Mouse (Mus musculus) midbrain, embryonic 14.5 days (tissue): ENCODE measurements at regions not wholly inside any gene's neighbourhood (a gene's known extent, or its start where the extent isn't known, plus 50 kb on each side); places are given as distances from the start of the nearest gene placed in this dataset.

ENCODE experiments used
- ATAC-seq: fragments of 200-750 bp; cut with Nextera tagmentation; 2 replicates; pipeline ENCODE4 v1.8.0; 2017; ENCODE audit warnings: moderate number of reproducible peaks, moderate library complexity; ENCODE audit not compliant: low FRiP score, low TSS enrichment
- DNase-seq: peaks from one replicate; pipeline ENCODE4 v3.0.0-alpha.2; 2015
- H3K27ac ChIP-seq: fragments of 300-500 bp; sonication (generic); replicated peaks from 2 replicates; pipeline ENCODE4 v1.5.1; 2014; ENCODE audit warnings: mild to moderate bottlenecking, low read depth, low read length, moderate library complexity
- H3K27me3 ChIP-seq: fragments of 300-500 bp; sonication (generic); 2 replicates; pipeline ENCODE4 v1.6.1; 2014; ENCODE audit warnings: low read length, control low read depth, mixed read lengths; ENCODE audit not compliant: control insufficient read depth, insufficient read depth
- H3K36me3 ChIP-seq: fragments of 300-500 bp; sonication (generic); 2 replicates; pipeline ENCODE4 v1.6.1; 2014; ENCODE audit warnings: low read length, control low read depth; ENCODE audit not compliant: control insufficient read depth, insufficient read depth
- H3K4me1 ChIP-seq: fragments of 300-500 bp; sonication (generic); 2 replicates; pipeline ENCODE4 v1.6.1; 2014; ENCODE audit warnings: mild to moderate bottlenecking, antibody characterized with exemption, low read length, control low read depth; ENCODE audit not compliant: control insufficient read depth, insufficient read depth
- H3K4me2 ChIP-seq: fragments of 300-500 bp; sonication (generic); 2 replicates; pipeline ENCODE4 v1.6.1; 2014; ENCODE audit warnings: mild to moderate bottlenecking, low read length, moderate library complexity
- H3K4me3 ChIP-seq: fragments of 300-500 bp; sonication (generic); replicated peaks from 2 replicates; pipeline ENCODE4 v1.5.1; 2014; ENCODE audit warnings: low read depth, low read length
- H3K9ac ChIP-seq: fragments of 300-500 bp; sonication (generic); replicated peaks from 2 replicates; pipeline ENCODE4 v1.6.1; 2014; ENCODE audit warnings: mild to moderate bottlenecking, low read length, moderate library complexity
- H3K9me3 ChIP-seq: fragments of 300-500 bp; sonication (generic); 2 replicates; pipeline ENCODE4 v1.6.1; 2016; ENCODE audit warnings: low read length, control low read depth, mixed read lengths; ENCODE audit not compliant: control insufficient read depth
- WGBS: fragments of 180-500 bp; shearing (Covaris S2); extraction: QIAGEN DNeasy Blood & Tissue Kit; methylation state at CpG from one replicate; pipeline ENCODE4 v1.1.7; 2014; 5-methylcytosine and 5-hydroxymethylcytosine counted together

- H3K9me3 ChIP-seq: no peaks in the 10 kb centered on the region
- 90% methylated on average over 4 of the region's 4 CpGs for WGBS
- DNase-seq: no peak
Observed at GRCm38 (mm10) chr15:57073776-57074175, 403.6 kb downstream of the Slc22a22 start.

DNA sequence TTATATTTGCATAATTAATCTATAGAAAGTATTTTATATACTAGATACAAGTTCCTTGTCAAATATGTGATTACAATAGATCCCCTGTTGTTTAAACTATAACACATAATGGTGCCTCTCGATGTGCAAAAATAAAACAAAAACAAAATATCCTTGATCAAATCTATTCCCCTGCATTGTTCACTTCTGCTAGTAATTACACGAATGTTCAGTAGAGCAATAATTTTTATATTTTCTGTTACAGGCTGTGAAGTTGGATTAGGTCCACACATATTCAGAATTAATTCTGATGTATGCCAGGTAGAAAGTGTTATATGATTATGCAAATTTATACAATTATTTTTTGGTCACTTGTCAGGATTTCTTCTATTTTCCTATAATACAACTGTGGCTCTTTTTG lies 415.9 kb downstream of the Slc22a22 start:
- no peaks in the 10 kb centered on the region for H3K27me3 ChIP-seq
- WGBS: 89% methylated on average over 2 of the region's 2 CpGs
- H3K4me2 ChIP-seq: no peak overlapping the region
- H3K36me3 ChIP-seq: no peaks in the 10 kb centered on the region
- H3K9ac ChIP-seq: no peak overlapping the region
- H3K4me3 ChIP-seq: no peak overlapping the region
- no peaks in the 10 kb centered on the region for H3K4me1 ChIP-seq
- no peaks in the 10 kb centered on the region for H3K9me3 ChIP-seq
- DNase-seq (no peak), ATAC-seq (no peak)
- H3K27ac ChIP-seq: no peak overlapping the region

More at GRCm38 (mm10) chr15:57073776-57074175, 403.6 kb downstream of the Slc22a22 start:
- no peaks in the 10 kb centered on the region for H3K36me3 ChIP-seq
- no peak overlapping the region for H3K9ac ChIP-seq
- no peaks in the 10 kb centered on the region for H3K4me1 ChIP-seq
- no peak overlapping the region for H3K4me2 ChIP-seq
- no peak overlapping the region for H3K27ac ChIP-seq
- no peak for ATAC-seq
- H3K4me3 ChIP-seq: no peak overlapping the region
- H3K27me3 ChIP-seq: no peaks in the 10 kb centered on the region

DNA sequence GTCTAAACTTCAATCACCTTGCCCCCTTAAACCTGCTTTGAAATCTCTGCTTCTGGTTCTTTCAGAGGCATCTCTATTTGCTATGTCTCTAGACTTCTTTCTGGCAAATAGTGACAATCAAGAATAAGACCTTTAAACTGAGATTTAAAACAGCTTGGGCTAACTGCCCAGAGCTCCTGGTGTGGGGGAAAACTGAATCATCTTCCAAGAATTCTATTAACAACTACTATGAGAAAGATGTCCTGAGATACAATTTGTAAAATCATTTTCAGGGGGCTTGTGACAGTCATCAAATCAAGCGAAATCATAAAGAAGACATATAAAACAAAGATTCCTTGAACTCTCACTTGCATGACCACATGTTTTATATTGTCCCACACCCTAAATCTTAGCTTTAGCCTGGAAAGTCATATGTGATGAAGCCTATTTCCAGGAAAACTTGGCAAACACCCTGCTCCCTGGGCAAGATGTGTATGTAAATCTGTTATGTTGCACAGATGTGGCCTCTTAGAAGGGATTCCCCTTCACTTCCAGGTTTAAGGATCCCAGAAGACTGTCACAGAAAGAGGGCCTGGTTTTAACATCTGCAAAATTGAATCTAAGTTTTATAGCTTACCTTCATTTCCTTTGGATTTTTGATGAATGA lies 417.8 kb downstream of the Slc22a22 start:
- Histone ChIP-seq H3K27me3 (no peaks in the 10 kb centered on the region), H3K9ac (no peak overlapping the region), H3K9me3 (no peaks in the 10 kb centered on the region), H3K4me3 (no peak overlapping the region), H3K4me2 (no peak overlapping the region), H3K4me1 (no peaks in the 10 kb centered on the region), H3K27ac (no peak overlapping the region), H3K36me3 (no peaks in the 10 kb centered on the region)
- DNase-seq: no peak
- WGBS: 90% methylated on average over 1 of the region's 1 CpGs
- no peak for ATAC-seq

- H3K4me3 ChIP-seq: no peak overlapping the region
- ATAC-seq: no peak
- WGBS: 89% methylated on average over 1 of the region's 1 CpGs
- no peak overlapping the region for H3K27ac ChIP-seq
- no peak overlapping the region for H3K9ac ChIP-seq
- DNase-seq: no peak
- H3K36me3 ChIP-seq: no peaks in the 10 kb centered on the region
- no peaks in the 10 kb centered on the region for H3K4me1 ChIP-seq
- no peak overlapping the region for H3K4me2 ChIP-seq
- no peaks in the 10 kb centered on the region for H3K27me3 ChIP-seq
- H3K9me3 ChIP-seq: no peaks in the 10 kb centered on the region
Observed at GRCm38 (mm10) chr15:57052287-57052686, 425.1 kb downstream of the Slc22a22 start.

DNA sequence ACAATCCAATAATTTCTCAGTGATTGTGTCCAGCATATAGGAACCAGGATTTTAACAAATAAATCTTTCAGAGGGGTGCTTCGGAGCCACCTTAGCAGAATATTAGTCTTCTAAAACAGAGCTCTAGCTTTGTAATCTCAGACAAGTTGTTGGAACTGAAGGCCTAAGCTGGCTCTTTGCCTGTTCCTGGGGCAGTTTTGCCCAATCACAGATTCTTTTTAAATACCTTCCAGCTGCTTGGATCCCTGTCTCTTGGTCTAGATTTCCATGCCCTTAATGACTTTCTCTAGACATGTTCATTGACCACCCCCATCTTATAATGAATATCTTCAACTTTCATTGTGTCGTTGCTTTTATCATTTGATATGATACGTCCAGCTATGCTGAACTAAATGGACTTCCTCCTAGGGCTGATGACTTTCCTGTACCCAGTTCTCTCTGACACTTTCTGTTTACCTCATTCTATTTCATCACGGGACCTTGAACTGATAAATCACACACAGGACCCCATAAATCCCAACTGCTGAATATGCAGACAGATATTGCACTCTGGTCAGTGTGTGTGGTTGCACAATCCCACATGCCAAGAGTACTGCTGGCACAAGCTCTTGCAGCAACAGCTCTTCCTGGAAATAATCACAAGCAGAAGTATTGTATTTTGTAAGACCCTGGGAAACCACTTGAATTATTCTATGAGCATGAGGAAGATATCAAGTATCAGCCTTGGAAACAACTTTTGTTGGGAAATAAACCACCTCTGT lies 440.4 kb downstream of the Slc22a22 start:
- H3K36me3 ChIP-seq: no peaks in the 10 kb centered on the region
- no peak overlapping the region for H3K4me3 ChIP-seq
- no peak for ATAC-seq
- H3K9ac ChIP-seq: no peak overlapping the region
- DNase-seq: no peak
- no peaks in the 10 kb centered on the region for H3K27me3 ChIP-seq
- H3K27ac ChIP-seq: no peak overlapping the region
- no peak overlapping the region for H3K4me2 ChIP-seq
- H3K9me3 ChIP-seq: no peaks in the 10 kb centered on the region
- H3K4me1 ChIP-seq: no peaks in the 10 kb centered on the region
- WGBS: 93% methylated on average over 4 of the region's 4 CpGs

DNA sequence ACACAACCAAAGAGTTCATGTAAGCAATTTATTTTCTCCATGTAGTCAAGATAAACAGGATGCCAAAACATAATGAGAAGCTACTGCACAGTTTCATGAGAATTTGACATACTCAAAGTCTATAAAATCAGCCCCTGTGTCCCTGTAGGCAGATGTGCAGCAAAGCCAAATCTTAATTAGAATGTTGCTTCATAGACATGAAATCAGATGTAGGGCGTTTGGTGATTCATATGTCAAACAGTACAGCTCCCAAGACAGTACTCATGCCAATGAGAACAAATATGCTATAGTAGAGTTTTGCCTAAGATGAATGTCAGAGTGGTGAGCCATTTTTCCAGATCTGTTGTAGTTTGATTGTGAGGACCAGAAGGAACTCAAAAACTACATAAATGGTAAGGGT lies 444.4 kb downstream of the Slc22a22 start:
- Histone ChIP-seq H3K9ac (no peak overlapping the region), H3K27me3 (no peaks in the 10 kb centered on the region), H3K27ac (no peak overlapping the region), H3K9me3 (no peaks in the 10 kb centered on the region), H3K4me2 (no peak overlapping the region), H3K36me3 (no peaks in the 10 kb centered on the region), H3K4me1 (no peaks in the 10 kb centered on the region), H3K4me3 (no peak overlapping the region)
- 82% methylated on average over 1 of the region's 1 CpGs for WGBS
- no peak for DNase-seq
- no peak for ATAC-seq
